Mouse (Mus musculus): ENCODE results near the gene Cdc42ep3. TPM values are rescaled to one million over a fixed set of nuclear protein-coding genes. Genes with fewer than 3 reads are reported as not detected.

The Cdc42ep3 gene
- polyA plus RNA-seq, 1 experiment from 2014 or later, result 81.3 TPM

DNA sequence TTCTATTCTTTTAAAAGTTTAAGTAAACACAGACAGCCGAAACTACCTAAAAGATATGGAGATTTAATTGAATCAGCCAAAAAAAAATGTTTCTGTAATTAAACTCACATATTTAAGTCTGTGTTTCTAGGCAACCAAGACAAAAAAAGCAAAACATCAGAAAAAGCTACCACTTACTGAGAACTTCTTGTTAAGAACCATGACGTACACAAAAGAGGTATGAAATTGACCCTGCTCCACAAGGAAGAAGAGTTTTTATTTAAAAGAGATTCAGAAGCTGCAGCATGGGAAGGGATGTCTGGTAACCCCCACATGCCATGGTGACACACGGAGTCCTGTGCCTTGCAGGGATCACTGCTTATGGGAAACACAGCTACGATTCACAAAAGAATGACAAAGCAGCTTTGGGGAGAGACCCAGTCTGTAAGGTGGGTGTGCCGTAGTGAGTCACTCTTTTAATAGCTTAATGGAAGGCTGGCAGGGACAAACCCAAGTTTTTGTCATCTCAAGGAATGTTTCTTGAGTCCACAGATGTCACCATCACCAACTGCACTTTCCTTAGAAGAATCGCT lies 69.8 kb downstream of the Cdc42ep3 start:
- no peaks in the 10 kb centered on the region for H3K9me3 ChIP-seq (ENCODE audit: low read length)
- H3K9ac ChIP-seq (replicated peaks; ENCODE audit: low read depth), result no peak overlapping the region
- H3K27me3 ChIP-seq (replicated peaks; ENCODE audit: insufficient read depth, low read length), result no peaks in the 10 kb centered on the region
- no peaks in the 10 kb centered on the region for H3K36me3 ChIP-seq (ENCODE audit: insufficient read depth, low read length)
- H3K4me2 ChIP-seq (replicated peaks; ENCODE audit: low read depth, low read length), result no peak overlapping the region
- H3K4me3 ChIP-seq (ENCODE audit: low read depth, low read length), result no peak overlapping the region
- TF ChIP-seq CTCF (IDR thresholded peaks at IDR 0.05) (no peak), EP300 (IDR thresholded peaks at IDR 0.05) (no peak)
- no peak overlapping the region for H3K27ac ChIP-seq (ENCODE audit: low read length)
- DNase-seq (ENCODE audit: low spot score) (peak; percentile 16), ATAC-seq (peak; percentile 21; the same call in 1 of the 2 replicates)
- WGBS, result 60% methylated on average over 6 of the region's 6 CpGs
- H3K4me1 ChIP-seq (ENCODE audit: insufficient read depth, low read depth, low read length), result no peaks in the 10 kb centered on the region
